Mouse (Mus musculus) intestine, postnatal 0 days (tissue): ENCODE measurements around the gene Abhd17a. TPM values are rescaled to one million over a fixed set of nuclear protein-coding genes. Genes with fewer than 3 reads are reported as not detected.

Source experiments
- ATAC-seq: fragments of 200-750 bp; cut with Nextera tagmentation; 2 replicates; pipeline ENCODE4 v1.8.0; 2017; ENCODE audit warnings: mild to moderate bottlenecking, moderate TSS enrichment, moderate library complexity
- H3K27ac ChIP-seq: fragments of 300-500 bp; sonication (generic); 2 replicates; pipeline ENCODE4 v1.5.1; 2014; ENCODE audit warnings: mild to moderate bottlenecking, low read depth, low read length, moderate library complexity
- H3K27me3 ChIP-seq: fragments of 300-500 bp; sonication (generic); replicated peaks from 2 replicates; pipeline ENCODE4 v1.6.1; 2014; ENCODE audit warnings: low read length, mixed read lengths; ENCODE audit not compliant: control insufficient read depth, insufficient read depth
- H3K36me3 ChIP-seq: fragments of 300-500 bp; sonication (generic); 2 replicates; pipeline ENCODE4 v1.6.1; 2014; ENCODE audit warnings: mild to moderate bottlenecking, moderate library complexity; ENCODE audit not compliant: control insufficient read depth, insufficient read depth
- H3K4me1 ChIP-seq: fragments of 300-500 bp; sonication (generic); replicated peaks from 2 replicates; pipeline ENCODE4 v1.6.1; 2014; ENCODE audit warnings: antibody characterized with exemption, low read length, mixed read lengths; ENCODE audit not compliant: control insufficient read depth, insufficient read depth
- H3K4me2 ChIP-seq: fragments of 300-500 bp; sonication (generic); replicated peaks from 2 replicates; pipeline ENCODE4 v1.6.1; 2014; ENCODE audit warnings: low read depth, mild to moderate bottlenecking, moderate library complexity
- H3K4me3 ChIP-seq: fragments of 300-500 bp; sonication (generic); 2 replicates; pipeline ENCODE4 v1.5.1; 2014; ENCODE audit warnings: low read depth, low read length
- H3K9ac ChIP-seq: fragments of 300-500 bp; sonication (generic); 2 replicates; pipeline ENCODE4 v1.6.1; 2014; ENCODE audit warnings: mild to moderate bottlenecking, low read depth, low read length
- H3K9me3 ChIP-seq: fragments of 300-500 bp; sonication (generic); 2 replicates; pipeline ENCODE4 v1.6.1; 2016; ENCODE audit warnings: mixed run types; ENCODE audit not compliant: control insufficient read depth
- CTCF ChIP-seq: sonication (generic); IDR thresholded peaks from 2 replicates; pipeline ENCODE4 v1.5.1; 2016; ENCODE audit warnings: low read depth, mild to moderate bottlenecking, control low read depth, antibody characterized with exemption, moderate library complexity
- WGBS: fragments of 180-500 bp; shearing (Covaris S2); extraction: QIAGEN DNeasy Blood & Tissue Kit; methylation state at CpG from one replicate; pipeline ENCODE4 v1.1.7; 2014; 5-methylcytosine and 5-hydroxymethylcytosine counted together
- polyA plus RNA-seq: library from polyadenylated mRNA; unstranded; fragments of >200 nt; fragmentation: Nextera tagmentation; extraction: Ambion mirVana; gene quantifications from 2 replicates; pipeline ENCODE4 v1.2.1, GENCODE M21; 2015

The Abhd17a gene
- polyA plus RNA-seq, 1 experiment from 2014 or later = 116 TPM

- Histone ChIP-seq H3K4me2 (peak overlapping the region; percentile 96), H3K9ac (peak overlapping the region; percentile 59), H3K4me1 (peaks cover 14% of the 10 kb centered on the region; the same call in 1 of the 2 replicates), H3K27me3 (no peaks in the 10 kb centered on the region), H3K4me3 (peak overlapping the region; percentile 75), H3K36me3 (no peaks in the 10 kb centered on the region), H3K27ac (no peak overlapping the region), H3K9me3 (no peaks in the 10 kb centered on the region)
- no peak for ATAC-seq
- TF ChIP-seq CTCF = no peak
- WGBS = 11% methylated on average over 17 of the region's 17 CpGs
These were observed 14.2 kb downstream of the Abhd17a start for GRCm38 (mm10) chr10:80575925-80576324.

DNA sequence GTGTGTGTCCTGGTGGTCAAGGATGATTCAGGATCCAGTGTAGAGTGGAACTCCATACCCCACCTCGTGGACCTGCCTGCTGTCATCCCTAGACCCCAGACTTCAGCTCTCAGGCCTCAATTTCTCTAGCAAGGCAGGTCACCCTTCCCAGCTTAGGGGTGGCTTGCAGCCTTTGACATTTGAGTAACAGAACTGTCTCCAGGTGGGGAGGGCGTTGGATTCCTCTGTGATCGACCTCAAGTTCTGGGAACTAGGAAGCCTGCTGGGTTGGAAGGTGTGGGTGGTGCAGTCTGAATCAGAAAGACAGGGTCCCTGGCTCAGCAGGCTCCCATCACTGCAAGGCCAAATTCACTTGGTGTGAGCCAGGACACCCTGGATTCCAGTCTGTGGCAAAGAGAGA, 15.2 kb downstream of the Abhd17a start:
- Histone ChIP-seq H3K4me1 (peaks cover 20% of the 10 kb centered on the region; the same call in 1 of the 2 replicates), H3K4me3 (no peak overlapping the region), H3K36me3 (no peaks in the 10 kb centered on the region), H3K27ac (no peak overlapping the region), H3K27me3 (no peaks in the 10 kb centered on the region), H3K9ac (no peak overlapping the region), H3K9me3 (no peaks in the 10 kb centered on the region), H3K4me2 (no peak overlapping the region)
- 73% methylated on average over 3 of the region's 3 CpGs for WGBS
- no peak for ATAC-seq
- TF ChIP-seq CTCF = no peak

- Histone ChIP-seq H3K9me3 (no peaks in the 10 kb centered on the region), H3K9ac (no peak overlapping the region), H3K4me2 (no peak overlapping the region), H3K27me3 (no peaks in the 10 kb centered on the region), H3K4me3 (no peak overlapping the region), H3K27ac (no peak overlapping the region), H3K36me3 (no peaks in the 10 kb centered on the region), H3K4me1 (peaks cover 20% of the 10 kb centered on the region; the same call in 1 of the 2 replicates)
- WGBS = 53% methylated on average over 9 of the region's 9 CpGs
- ATAC-seq = no peak
- no peak for TF ChIP-seq CTCF
These were observed 16.2 kb downstream of the Abhd17a start for GRCm38 (mm10) chr10:80573944-80574343.

DNA sequence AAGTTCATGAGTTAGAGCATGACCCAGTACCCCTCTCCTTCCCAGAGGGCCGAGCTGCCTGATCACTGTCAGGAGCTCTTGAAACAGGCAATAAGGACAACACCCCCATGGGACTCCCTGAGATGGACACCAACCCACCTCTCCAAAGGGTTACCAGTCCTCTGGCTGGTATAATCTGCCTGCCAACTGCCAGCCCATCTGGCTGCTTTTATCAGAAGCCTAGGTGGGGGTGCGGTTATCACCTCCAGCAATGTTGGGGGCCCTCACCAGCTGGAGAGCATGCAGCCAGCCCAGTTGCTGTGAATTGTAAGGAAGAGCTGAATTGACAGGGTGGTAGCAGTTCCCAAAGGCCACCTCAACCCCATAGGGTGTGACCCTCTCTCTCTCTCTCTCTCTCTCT, 17.7 kb downstream of the Abhd17a start:
- Histone ChIP-seq H3K36me3 (peaks cover 8% of the 10 kb centered on the region; the same call in 1 of the 2 replicates), H3K9me3 (no peaks in the 10 kb centered on the region), H3K4me1 (peaks cover 20% of the 10 kb centered on the region; the same call in 1 of the 2 replicates), H3K4me3 (no peak overlapping the region), H3K9ac (no peak overlapping the region), H3K27me3 (no peaks in the 10 kb centered on the region), H3K27ac (no peak overlapping the region), H3K4me2 (no peak overlapping the region)
- TF ChIP-seq CTCF = no peak
- 76% methylated on average over 2 of the region's 2 CpGs for WGBS
- ATAC-seq = no peak

DNA sequence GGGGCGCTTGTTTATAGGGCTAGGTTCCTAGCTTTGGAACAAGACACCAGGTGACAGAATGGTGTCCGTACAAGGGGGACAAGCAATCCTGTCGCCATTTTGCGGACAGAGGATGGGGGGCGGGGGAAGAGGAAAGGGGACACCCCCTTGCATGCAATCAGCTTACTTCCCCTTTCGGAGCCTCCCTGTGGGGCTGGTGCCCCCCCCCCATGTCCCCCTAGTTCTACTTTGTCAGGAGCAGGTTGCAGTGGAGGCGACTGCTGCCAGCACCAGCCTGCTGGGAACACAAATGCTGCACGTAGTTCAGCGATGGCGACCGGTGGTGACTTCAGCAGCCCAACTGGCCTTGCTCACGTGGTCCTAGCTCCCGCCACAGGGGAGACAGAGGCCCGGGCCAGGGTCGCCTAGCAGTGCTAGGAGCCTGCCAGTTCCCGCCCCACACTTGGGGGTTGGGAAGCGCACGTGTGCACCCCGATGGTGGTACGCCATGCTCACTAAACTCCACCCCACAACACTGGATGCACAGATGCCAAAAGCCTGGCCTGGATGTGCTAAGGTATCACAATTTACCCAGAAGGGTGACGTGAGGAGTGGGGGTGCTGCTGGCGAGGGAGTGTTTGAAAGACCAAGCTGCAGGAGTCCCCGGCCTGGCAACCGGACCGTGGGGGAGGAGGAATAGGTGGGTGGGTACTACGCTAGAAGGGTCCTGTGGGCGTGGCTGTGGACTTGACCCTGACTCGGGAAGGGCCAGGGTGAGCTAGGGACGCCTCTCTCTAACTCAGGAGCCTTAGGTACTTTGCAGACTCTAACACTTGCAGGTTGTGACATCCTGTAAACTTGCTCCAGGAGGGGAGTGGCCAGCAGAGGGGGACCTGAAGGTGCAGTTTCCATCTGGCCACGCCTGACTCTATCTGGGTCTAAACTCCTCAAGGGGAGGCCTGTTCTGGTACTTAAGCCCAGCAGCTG, 19.0 kb downstream of the Abhd17a start:
- Histone ChIP-seq H3K9ac (peak overlapping the region; percentile 31; the same call in 1 of the 2 replicates), H3K4me2 (peak overlapping the region; percentile 27; the same call in 1 of the 2 replicates), H3K36me3 (peaks cover 8% of the 10 kb centered on the region; the same call in 1 of the 2 replicates), H3K9me3 (no peaks in the 10 kb centered on the region), H3K27ac (no peak overlapping the region), H3K4me1 (peaks cover 20% of the 10 kb centered on the region; the same call in 1 of the 2 replicates), H3K4me3 (no peak overlapping the region), H3K27me3 (no peaks in the 10 kb centered on the region)
- 29% methylated on average over 30 of the region's 30 CpGs for WGBS
- ATAC-seq = peak; percentile 28; the same call in 1 of the 2 replicates
- TF ChIP-seq CTCF = no peak; the same call in 1 of the 2 replicates

DNA sequence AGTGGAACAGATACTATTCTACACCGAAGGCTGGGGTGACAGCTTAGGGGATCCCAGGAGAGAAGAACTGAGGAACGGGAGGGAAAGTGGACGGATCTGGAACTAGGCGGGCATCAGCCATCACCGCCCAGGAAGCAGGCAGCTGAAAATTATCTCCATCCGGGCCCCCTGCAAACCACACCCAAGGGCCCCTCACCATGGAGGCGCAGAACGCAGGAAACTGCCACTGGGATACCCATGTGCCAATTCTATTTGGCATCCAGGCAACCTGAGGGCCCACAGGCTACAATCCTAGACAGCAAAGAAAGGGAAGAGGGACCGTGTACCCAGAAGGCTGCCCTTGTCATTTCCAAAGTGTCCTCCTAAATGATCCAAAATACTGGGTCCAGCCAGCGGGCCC, 19.7 kb downstream of the Abhd17a start:
- 83% methylated on average over 10 of the region's 10 CpGs for WGBS
- TF ChIP-seq CTCF = no peak
- no peak overlapping the region for H3K27ac ChIP-seq
- peaks cover 8% of the 10 kb centered on the region; the same call in 1 of the 2 replicates for H3K36me3 ChIP-seq
- H3K9ac ChIP-seq = 0 out of 2 replicates have a peak overlapping the region, but pooled peaks have one; percentile 31
- no peaks in the 10 kb centered on the region for H3K9me3 ChIP-seq
- H3K4me1 ChIP-seq = peaks cover 17% of the 10 kb centered on the region; the same call in 1 of the 2 replicates
- no peak overlapping the region for H3K4me3 ChIP-seq
- H3K27me3 ChIP-seq = no peaks in the 10 kb centered on the region
- peak overlapping the region; percentile 53; the same call in 1 of the 2 replicates for H3K4me2 ChIP-seq
- ATAC-seq = no peak
